Mouse (Mus musculus) intestine, embryonic 14.5 days (tissue): ENCODE data around the gene Epn3. TPM values are rescaled to one million over a fixed set of nuclear protein-coding genes. Genes with fewer than 3 reads are reported as not detected.

Source experiments
- ATAC-seq: fragments of 200-750 bp; cut with Nextera tagmentation; replicated peaks from 2 replicates; pipeline ENCODE4 v1.8.0; 2017; ENCODE audit warnings: low read depth, moderate number of reproducible peaks, moderate TSS enrichment, moderate library complexity; ENCODE audit not compliant: low FRiP score, low TSS enrichment
- DNase-seq: peaks from one replicate; pipeline ENCODE4 v3.0.0-alpha.2; 2018; ENCODE audit warnings: low spot score
- H3K27ac ChIP-seq: fragments of 300-500 bp; sonication (generic); 2 replicates; pipeline ENCODE4 v1.5.1; 2014; ENCODE audit warnings: low read depth, mild to moderate bottlenecking, control low read depth
- H3K27me3 ChIP-seq: fragments of 300-500 bp; sonication (generic); replicated peaks from 2 replicates; pipeline ENCODE4 v1.6.1; 2014; ENCODE audit warnings: low read length, control low read depth; ENCODE audit not compliant: control insufficient read depth, insufficient read depth
- H3K36me3 ChIP-seq: fragments of 300-500 bp; sonication (generic); 2 replicates; pipeline ENCODE4 v1.6.1; 2014; ENCODE audit warnings: low read length, control low read depth; ENCODE audit not compliant: control insufficient read depth, insufficient read depth
- H3K4me1 ChIP-seq: fragments of 300-500 bp; sonication (generic); replicated peaks from 2 replicates; pipeline ENCODE4 v1.6.1; 2014; ENCODE audit warnings: low read length, control low read depth, mixed read lengths; ENCODE audit not compliant: control insufficient read depth, insufficient read depth
- H3K4me2 ChIP-seq: fragments of 300-500 bp; sonication (generic); 2 replicates; pipeline ENCODE4 v1.6.1; 2014; ENCODE audit warnings: low read length
- H3K4me3 ChIP-seq: fragments of 300-500 bp; sonication (generic); 2 replicates; pipeline ENCODE4 v1.5.1; 2014; ENCODE audit warnings: low read depth, low read length, control low read depth, mixed read lengths
- H3K9ac ChIP-seq: fragments of 300-500 bp; sonication (generic); 2 replicates; pipeline ENCODE4 v1.6.1; 2014; ENCODE audit warnings: mild to moderate bottlenecking, low read length
- H3K9me3 ChIP-seq: fragments of 300-500 bp; sonication (generic); 2 replicates; pipeline ENCODE4 v1.6.1; 2016; ENCODE audit warnings: low read length, control low read depth; ENCODE audit not compliant: control insufficient read depth
- WGBS: fragments of 180-500 bp; shearing (Covaris S2); extraction: QIAGEN DNeasy Blood & Tissue Kit; methylation state at CpG from one replicate; pipeline ENCODE4 v1.1.7; 2014; 5-methylcytosine and 5-hydroxymethylcytosine counted together
- polyA plus RNA-seq: library from polyadenylated mRNA; unstranded; fragments of >200 nt; fragmentation: Nextera tagmentation; extraction: Ambion mirVana; gene quantifications from 2 replicates; pipeline ENCODE4 v1.2.1, GENCODE M21; 2014

Gene Epn3
- polyA plus RNA-seq, 1 experiment from 2014 or later = 1.8 TPM

- no peaks in the 10 kb centered on the region for H3K4me1 ChIP-seq
- H3K27ac ChIP-seq = no peak overlapping the region
- no peak overlapping the region for H3K4me2 ChIP-seq
- H3K27me3 ChIP-seq = no peaks in the 10 kb centered on the region
- H3K9me3 ChIP-seq = no peaks in the 10 kb centered on the region
- WGBS = 74% methylated on average over 9 of the region's 9 CpGs
- H3K4me3 ChIP-seq = no peak overlapping the region
- ATAC-seq (no peak), DNase-seq (no peak)
- no peak overlapping the region for H3K9ac ChIP-seq
- H3K36me3 ChIP-seq = peaks cover 7% of the 10 kb centered on the region; the same call in 1 of the 2 replicates
Measured at GRCm38 (mm10) chr11:94441752-94442151, 58.0 kb downstream of the Epn3 start.

- Histone ChIP-seq H3K36me3 (peaks cover 7% of the 10 kb centered on the region; the same call in 1 of the 2 replicates), H3K9ac (no peak overlapping the region), H3K4me2 (no peak overlapping the region), H3K27ac (no peak overlapping the region), H3K27me3 (no peaks in the 10 kb centered on the region), H3K9me3 (no peaks in the 10 kb centered on the region), H3K4me1 (no peaks in the 10 kb centered on the region), H3K4me3 (no peak overlapping the region)
- ATAC-seq (no peak), DNase-seq (no peak)
- WGBS = 56% methylated on average over 7 of the region's 7 CpGs
Measured at GRCm38 (mm10) chr11:94441122-94441521, 58.7 kb downstream of the Epn3 start.

GRCm38 (mm10) chr11:94440421-94440820 lies 59.4 kb downstream of the Epn3 start:
- H3K4me1 ChIP-seq = no peaks in the 10 kb centered on the region
- H3K27me3 ChIP-seq = no peaks in the 10 kb centered on the region
- no peak for DNase-seq
- H3K9ac ChIP-seq = no peak overlapping the region
- no peak overlapping the region for H3K4me3 ChIP-seq
- no peaks in the 10 kb centered on the region for H3K9me3 ChIP-seq
- peaks cover 7% of the 10 kb centered on the region; the same call in 1 of the 2 replicates for H3K36me3 ChIP-seq
- no peak overlapping the region for H3K4me2 ChIP-seq
- 77% methylated on average over 6 of the region's 6 CpGs for WGBS
- no peak for ATAC-seq
- no peak overlapping the region for H3K27ac ChIP-seq

Other genes with a start within 250 kb of the Epn3 start
- 1.1 and 1.6 TPM in 2 replicates for gene Gm21885, start 218.1 kb downstream of the Epn3 start, polyA plus RNA-seq
- 89.6 and 96.3 TPM in 2 replicates for gene Luc7l3, start 178.0 kb downstream of the Epn3 start, polyA plus RNA-seq
- gene Ankrd40, start 172.0 kb downstream of the Epn3 start, polyA plus RNA-seq = 19.9 and 20.4 TPM in 2 replicates
- gene Abcc3, start 107.0 kb downstream of the Epn3 start, polyA plus RNA-seq = 1.5 and 2.1 TPM in 2 replicates
- gene Cacna1g, start 25.8 kb downstream of the Epn3 start, polyA plus RNA-seq = 11.1 and 11.5 TPM in 2 replicates
- gene Spata20, start 13.8 kb downstream of the Epn3 start, polyA plus RNA-seq = 0.08 and 0.24 TPM in 2 replicates
- gene Mycbpap, start 21.8 kb upstream of the Epn3 start, polyA plus RNA-seq = 1.8 and 2.5 TPM in 2 replicates
- gene Rsad1, start 49.3 kb upstream of the Epn3 start, polyA plus RNA-seq = 2.9 and 3.8 TPM in 2 replicates
- 0.77 and 1.2 TPM in 2 replicates for gene Chad, start 65.1 kb upstream of the Epn3 start, polyA plus RNA-seq
- 5.7 TPM in 2 replicates for gene Acsf2, start 101.9 kb upstream of the Epn3 start, polyA plus RNA-seq
- 168 and 180 TPM in 2 replicates for gene Lrrc59, start 129.8 kb upstream of the Epn3 start, polyA plus RNA-seq
- 137 and 142 TPM in 2 replicates for gene Mrpl27, start 153.8 kb upstream of the Epn3 start, polyA plus RNA-seq
- 25.2 and 26.0 TPM in 2 replicates for gene Eme1, start 154.0 kb upstream of the Epn3 start, polyA plus RNA-seq
- gene Xylt2, start 177.5 kb upstream of the Epn3 start, polyA plus RNA-seq = 19.9 and 21.1 TPM in 2 replicates
- gene Gm11541, start 204.5 kb upstream of the Epn3 start, polyA plus RNA-seq = 0.89 and 1.1 TPM in 2 replicates
- gene Cdc34b, start 241.8 kb upstream of the Epn3 start, polyA plus RNA-seq = 0.20 TPM in 1 of 2 replicates, not detected in the other